ENCODE assay signal across 9 mouse cellular contexts in the genomic region with DNA sequence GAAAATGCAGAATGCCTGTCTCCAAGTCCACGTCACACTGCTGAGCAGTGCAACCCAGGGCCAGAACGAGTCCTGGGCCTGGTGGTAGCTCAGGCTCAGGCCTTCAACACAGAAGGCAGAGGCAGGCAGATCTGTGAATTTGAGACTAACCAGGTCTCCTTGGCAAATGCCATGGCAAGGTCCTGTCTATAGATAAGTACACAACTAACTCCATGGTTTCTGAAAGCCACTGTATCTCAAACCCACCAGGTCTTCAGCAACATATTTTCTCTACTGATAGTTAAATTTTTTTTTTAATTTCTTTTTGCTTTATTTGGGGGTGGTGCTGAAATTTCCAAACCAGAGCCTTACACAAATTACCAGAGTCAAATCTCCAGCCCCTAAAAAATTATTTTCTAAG. TPM values are rescaled to one million over a fixed set of nuclear protein-coding genes. Genes with fewer than 3 reads are reported as not detected.
DNase-seq lines count a peak whose midpoint lies in the region; ATAC-seq and TF ChIP-seq lines count a peak whose summit lies in the region.
"Had no signal": no experiment of that assay in that cellular context is flagged by ENCODE, and none has a peak within 500 bp of the region (broad histone marks: within the 10 kb centered on the region; RNA-seq: fewer than 3 reads in every experiment).

No protein-coding gene starts in this region.

- no peak for TF ChIP-seq CTCF in heart, adult 2 months (IDR thresholded peaks at IDR 0.05)
- no peak for TF ChIP-seq CTCF in lung, embryonic 14.5 days (IDR thresholded peaks at IDR 0.05; ENCODE audit: low read depth)

- DNase-seq in heart, adult 2 months = no peak
- no peak for DNase-seq in heart, postnatal 25 days (ENCODE audit: low spot score)
- DNase-seq in lung, embryonic 14.5 days = no peak
- DNase-seq in lung, postnatal 25 days (ENCODE audit: low spot score) = no peak
- no peak for DNase-seq in embryo, embryonic 9.5 days (ENCODE audit: extremely low spot score)

- 33% methylated on average over 2 of the region's 2 CpGs for WGBS in heart, adult 2 months
- WGBS in lung, embryonic 14.5 days = 61% methylated on average over 2 of the region's 2 CpGs
- 62% methylated on average over 2 of the region's 2 CpGs for WGBS in limb, embryonic 13.5 days
- 54% methylated on average over 2 of the region's 2 CpGs for WGBS in stomach, embryonic 15.5 days
- 67% methylated on average over 2 of the region's 2 CpGs for whole genome bisulfite sequencing in forebrain, embryonic 16.5 days

- no peak for ATAC-seq in lung, embryonic 14.5 days (ENCODE audit: insufficient read depth)
- no peak for ATAC-seq in limb, embryonic 13.5 days (ENCODE audit: low FRiP score, low read depth)
- ATAC-seq in stomach, embryonic 15.5 days (ENCODE audit: insufficient read depth, low FRiP score, low read depth) = no peak
- no peak for ATAC-seq in forebrain, embryonic 16.5 days

- TF ChIP-seq EP300 in heart, adult 2 months (IDR thresholded peaks at IDR 0.05; ENCODE audit: insufficient read depth, low read depth, low read length) = no peak

- no peak overlapping the region for H3K4me3 ChIP-seq in heart, adult 2 months
- H3K4me3 ChIP-seq in lung, embryonic 14.5 days (ENCODE audit: low read depth, low read length) = no peak overlapping the region
- no peak overlapping the region for H3K4me3 ChIP-seq in limb, embryonic 13.5 days
- no peak overlapping the region for H3K4me3 ChIP-seq in stomach, embryonic 15.5 days (replicated peaks)
- no peak overlapping the region for H3K4me3 ChIP-seq in forebrain, embryonic 16.5 days (replicated peaks; ENCODE audit: low read length)
- H3K4me3 ChIP-seq: neural tube, embryonic 15.5 days had no signal

- no peaks in the 10 kb centered on the region for H3K27me3 ChIP-seq in heart, adult 2 months (ENCODE audit: control insufficient read depth, insufficient read depth, low read length)
- no peaks in the 10 kb centered on the region for H3K27me3 ChIP-seq in lung, embryonic 14.5 days (ENCODE audit: insufficient read depth, low read length)
- no peaks in the 10 kb centered on the region for H3K27me3 ChIP-seq in limb, embryonic 13.5 days
- no peaks in the 10 kb centered on the region for H3K27me3 ChIP-seq in stomach, embryonic 15.5 days (replicated peaks)
- H3K27me3 ChIP-seq in forebrain, embryonic 16.5 days (replicated peaks; ENCODE audit: control insufficient read depth, insufficient read depth, low read length) = no peaks in the 10 kb centered on the region
- H3K27me3 ChIP-seq: neural tube, embryonic 15.5 days had no signal

- H3K9me3 ChIP-seq in lung, embryonic 14.5 days (ENCODE audit: low read depth, low read length) = no peaks in the 10 kb centered on the region
- H3K9me3 ChIP-seq in limb, embryonic 13.5 days = no peaks in the 10 kb centered on the region
- H3K9me3 ChIP-seq in stomach, embryonic 15.5 days = no peaks in the 10 kb centered on the region
- H3K9me3 ChIP-seq in forebrain, embryonic 16.5 days (ENCODE audit: control insufficient read depth, low read length) = no peaks in the 10 kb centered on the region
- H3K9me3 ChIP-seq: neural tube, embryonic 15.5 days had no signal

- H3K79me2 ChIP-seq in heart, adult 2 months (replicated peaks; ENCODE audit: control insufficient read depth, insufficient read depth, low read length) = peaks cover 15% of the 10 kb centered on the region

- peak overlapping the region; percentile 42 for H3K4me2 ChIP-seq in lung, embryonic 14.5 days
- H3K4me2 ChIP-seq in limb, embryonic 13.5 days (replicated peaks) = no peak overlapping the region
- peak overlapping the region; percentile 14; the same call in 1 of the 2 replicates for H3K4me2 ChIP-seq in stomach, embryonic 15.5 days
- H3K4me2 ChIP-seq in forebrain, embryonic 16.5 days (ENCODE audit: low read length) = no peak overlapping the region
- H3K4me2 ChIP-seq: neural tube, embryonic 15.5 days had no signal

- peaks cover 62% of the 10 kb centered on the region for H3K4me1 ChIP-seq in heart, adult 2 months (ENCODE audit: control insufficient read depth, insufficient read depth, low read length)
- peaks cover 59% of the 10 kb centered on the region for H3K4me1 ChIP-seq in lung, embryonic 14.5 days (ENCODE audit: insufficient read depth)
- H3K4me1 ChIP-seq in limb, embryonic 13.5 days = peaks cover 72% of the 10 kb centered on the region
- H3K4me1 ChIP-seq in stomach, embryonic 15.5 days = peaks cover 82% of the 10 kb centered on the region
- peaks cover 18% of the 10 kb centered on the region for H3K4me1 ChIP-seq in forebrain, embryonic 16.5 days (replicated peaks; ENCODE audit: control insufficient read depth, insufficient read depth, low read length)

- peaks cover 34% of the 10 kb centered on the region for H3K36me3 ChIP-seq in heart, adult 2 months (ENCODE audit: control insufficient read depth, insufficient read depth, low read length)
- H3K36me3 ChIP-seq in lung, embryonic 14.5 days (ENCODE audit: insufficient read depth) = peaks cover 25% of the 10 kb centered on the region
- H3K36me3 ChIP-seq in limb, embryonic 13.5 days = no peaks in the 10 kb centered on the region
- no peaks in the 10 kb centered on the region for H3K36me3 ChIP-seq in stomach, embryonic 15.5 days
- no peaks in the 10 kb centered on the region for H3K36me3 ChIP-seq in forebrain, embryonic 16.5 days (ENCODE audit: control insufficient read depth, insufficient read depth)
- H3K36me3 ChIP-seq: neural tube, embryonic 15.5 days had no signal

- intact Hi-C loops in heart, adult 2 months (cut with DNase I) = no loop called here
- intact Hi-C loops in heart, postnatal 25 days (cut with DNase I) = loop anchor here (2.0 kb wide), 1 partner anchor 18 kb away; no protein-coding TSS in a partner anchor

- 0 out of 2 replicates have a peak overlapping the region, but pooled peaks have one; percentile 10 for H3K9ac ChIP-seq in heart, adult 2 months (ENCODE audit: low read depth, low read length)
- H3K9ac ChIP-seq in lung, embryonic 14.5 days = no peak overlapping the region
- H3K9ac ChIP-seq in limb, embryonic 13.5 days = no peak overlapping the region
- H3K9ac ChIP-seq in stomach, embryonic 15.5 days = 0 out of 2 replicates have a peak overlapping the region, but pooled peaks have one; percentile 1
- H3K9ac ChIP-seq in forebrain, embryonic 16.5 days (replicated peaks; ENCODE audit: low read depth, low read length) = no peak overlapping the region
- H3K9ac ChIP-seq: neural tube, embryonic 15.5 days had no signal

- no peak for TF ChIP-seq POLR2A in heart, adult 2 months (IDR thresholded peaks at IDR 0.05; ENCODE audit: insufficient read depth, low read depth, low read length)

- peak overlapping the region; percentile 51 for H3K27ac ChIP-seq in heart, adult 2 months
- H3K27ac ChIP-seq in lung, embryonic 14.5 days (ENCODE audit: low read depth) = peak overlapping the region; percentile 75
- peak overlapping the region; percentile 64 for H3K27ac ChIP-seq in limb, embryonic 13.5 days
- H3K27ac ChIP-seq in stomach, embryonic 15.5 days = peak overlapping the region; percentile 85
- H3K27ac ChIP-seq in forebrain, embryonic 16.5 days (ENCODE audit: low read length) = no peak overlapping the region
- H3K27ac ChIP-seq: neural tube, embryonic 15.5 days had no signal

RNA-seq across cellular contexts. Expression of a gene that starts 19.3 kb away (rescaled TPM):
- total RNA-seq in heart, adult 2 months (2021) = 100 to 1,000 TPM in 1 of 2 experiments, 10 to 100 TPM in 1; 88.3 to 111 TPM
- 30.4 and 46.8 TPM in 2 replicates for polyA plus RNA-seq in heart, adult 2 months (2012; rRNA removed)
- total RNA-seq in heart, postnatal 25 days (2021) = 100 to 1,000 TPM; 122 to 124 TPM
- 86.6 and 87.5 TPM in 2 replicates for polyA plus RNA-seq in lung, embryonic 14.5 days (2014; fragmentation: Nextera tagmentation; extraction: Ambion mirVana)
- 34.1 and 38.1 TPM in 2 replicates for polyA plus RNA-seq in limb, embryonic 13.5 days (2015; fragmentation: Nextera tagmentation; extraction: Ambion mirVana)
- polyA plus RNA-seq in stomach, embryonic 15.5 days (2015; fragmentation: Nextera tagmentation; extraction: Ambion mirVana) = 57.0 TPM in 2 replicates
- 12.2 and 13.6 TPM in 2 replicates for polyA plus RNA-seq in forebrain, embryonic 16.5 days (2015; fragmentation: Nextera tagmentation; extraction: Ambion mirVana)

Comparison
In these comparisons a context has a peak if more than half of its experiments do, and no peak if none do; other contexts are left out.
1. H3K9ac ChIP-seq: peak in heart, adult 2 months (single experiment) and stomach, embryonic 15.5 days (single experiment); none in lung, embryonic 14.5 days (single experiment), limb, embryonic 13.5 days (single experiment) and forebrain, embryonic 16.5 days (single experiment).
2. H3K4me2 ChIP-seq: peak in lung, embryonic 14.5 days (single experiment) and stomach, embryonic 15.5 days (single experiment); none in limb, embryonic 13.5 days (single experiment) and forebrain, embryonic 16.5 days (single experiment).